Mouse (Mus musculus) lung, embryonic 16.5 days (tissue): ENCODE measurements around the gene Camkmt. TPM values are rescaled to one million over a fixed set of nuclear protein-coding genes. Genes with fewer than 3 reads are reported as not detected.

Source experiments
- ATAC-seq: fragments of 200-750 bp; cut with Nextera tagmentation; 2 replicates; pipeline ENCODE4 v1.8.0; 2017; ENCODE audit warnings: low read depth, mild to moderate bottlenecking, moderate library complexity
- H3K27ac ChIP-seq: fragments of 300-500 bp; sonication (generic); 2 replicates; pipeline ENCODE4 v1.5.1; 2014; ENCODE audit warnings: mild to moderate bottlenecking, control low read depth, low read length
- H3K27me3 ChIP-seq: fragments of 300-500 bp; sonication (generic); 2 replicates; pipeline ENCODE4 v1.6.1; 2014; ENCODE audit warnings: low read depth, low read length, mixed read lengths; ENCODE audit not compliant: control insufficient read depth, insufficient read depth
- H3K36me3 ChIP-seq: fragments of 300-500 bp; sonication (generic); 2 replicates; pipeline ENCODE4 v1.6.1; 2014; ENCODE audit warnings: low read length; ENCODE audit not compliant: control insufficient read depth, insufficient read depth
- H3K4me1 ChIP-seq: fragments of 300-500 bp; sonication (generic); replicated peaks from 2 replicates; pipeline ENCODE4 v1.6.1; 2014; ENCODE audit warnings: low read length, mixed read lengths; ENCODE audit not compliant: control insufficient read depth, insufficient read depth
- H3K4me2 ChIP-seq: fragments of 300-500 bp; sonication (generic); 2 replicates; pipeline ENCODE4 v1.6.1; 2014; ENCODE audit warnings: low read depth, low read length, control low read depth
- H3K4me3 ChIP-seq: fragments of 300-500 bp; sonication (generic); 2 replicates; pipeline ENCODE4 v1.5.1; 2014; ENCODE audit warnings: mild to moderate bottlenecking, low read length, control low read depth
- H3K9ac ChIP-seq: fragments of 300-500 bp; sonication (generic); 2 replicates; pipeline ENCODE4 v1.6.1; 2014; ENCODE audit warnings: low read length, control low read depth
- H3K9me3 ChIP-seq: fragments of 300-500 bp; sonication (generic); 2 replicates; pipeline ENCODE4 v1.6.1; 2016; ENCODE audit warnings: low read length; ENCODE audit not compliant: control insufficient read depth
- WGBS: fragments of 180-500 bp; shearing (Covaris S2); extraction: QIAGEN DNeasy Blood & Tissue Kit; methylation state at CpG from one replicate; pipeline ENCODE4 v1.1.7; 2014; 5-methylcytosine and 5-hydroxymethylcytosine counted together
- polyA plus RNA-seq: library from polyadenylated mRNA; unstranded; fragments of >200 nt; fragmentation: Nextera tagmentation; extraction: Ambion mirVana; gene quantifications from 2 replicates; pipeline ENCODE4 v1.2.1, GENCODE M21; 2015

The Camkmt gene
- polyA plus RNA-seq, 1 experiment from 2014 or later: 10.9 TPM

- ATAC-seq: no peak
- Histone ChIP-seq H3K9ac (no peak overlapping the region), H3K9me3 (no peaks in the 10 kb centered on the region), H3K27me3 (no peaks in the 10 kb centered on the region), H3K4me2 (no peak overlapping the region), H3K4me1 (no peaks in the 10 kb centered on the region), H3K4me3 (no peak overlapping the region), H3K36me3 (peaks cover 17% of the 10 kb centered on the region), H3K27ac (no peak overlapping the region)
- 81% methylated on average over 7 of the region's 7 CpGs for WGBS
These were observed 26.8 kb upstream of the Camkmt start for GRCm38 (mm10) chr17:85063560-85063959.

GRCm38 (mm10) chr17:85067331-85067730 is 23.0 kb upstream of the Camkmt start:
- Histone ChIP-seq H3K27ac (no peak overlapping the region), H3K4me1 (no peaks in the 10 kb centered on the region), H3K36me3 (peaks cover 21% of the 10 kb centered on the region), H3K9me3 (no peaks in the 10 kb centered on the region), H3K27me3 (no peaks in the 10 kb centered on the region), H3K9ac (no peak overlapping the region), H3K4me2 (no peak overlapping the region), H3K4me3 (no peak overlapping the region)
- no peak for ATAC-seq
- 91% methylated on average over 7 of the region's 7 CpGs for WGBS

DNA sequence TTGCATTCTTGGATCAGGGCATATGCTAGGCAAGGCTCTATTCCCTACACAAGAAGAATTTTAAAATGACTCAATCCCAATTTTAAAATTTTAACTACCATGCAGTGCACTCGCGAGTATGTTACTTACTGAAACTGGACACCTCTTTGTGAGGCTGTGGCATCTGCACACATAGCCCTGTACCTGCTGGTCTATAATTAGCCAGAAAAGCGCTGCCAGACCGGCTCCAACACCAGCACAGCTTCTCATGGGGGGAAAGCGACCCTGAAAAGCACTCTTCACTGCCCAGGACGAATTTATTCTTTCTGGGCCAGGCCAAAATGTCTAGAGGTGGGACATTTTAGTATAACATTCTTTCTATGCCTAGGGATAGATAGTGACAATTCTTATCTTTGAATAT is 19.7 kb upstream of the Camkmt start:
- 78% methylated on average over 6 of the region's 6 CpGs for WGBS
- Histone ChIP-seq H3K9ac (no peak overlapping the region), H3K27ac (no peak overlapping the region), H3K36me3 (peaks cover 12% of the 10 kb centered on the region), H3K9me3 (no peaks in the 10 kb centered on the region), H3K4me3 (no peak overlapping the region), H3K4me1 (no peaks in the 10 kb centered on the region), H3K27me3 (no peaks in the 10 kb centered on the region), H3K4me2 (no peak overlapping the region)
- ATAC-seq: no peak

GRCm38 (mm10) chr17:85071088-85071775 is 19.1 kb upstream of the Camkmt start:
- Histone ChIP-seq H3K36me3 (peaks cover 11% of the 10 kb centered on the region), H3K4me2 (no peak overlapping the region), H3K4me3 (no peak overlapping the region), H3K9me3 (no peaks in the 10 kb centered on the region), H3K4me1 (no peaks in the 10 kb centered on the region), H3K9ac (no peak overlapping the region), H3K27ac (no peak overlapping the region), H3K27me3 (no peaks in the 10 kb centered on the region)
- no peak for ATAC-seq
- WGBS: 84% methylated on average over 8 of the region's 8 CpGs

DNA sequence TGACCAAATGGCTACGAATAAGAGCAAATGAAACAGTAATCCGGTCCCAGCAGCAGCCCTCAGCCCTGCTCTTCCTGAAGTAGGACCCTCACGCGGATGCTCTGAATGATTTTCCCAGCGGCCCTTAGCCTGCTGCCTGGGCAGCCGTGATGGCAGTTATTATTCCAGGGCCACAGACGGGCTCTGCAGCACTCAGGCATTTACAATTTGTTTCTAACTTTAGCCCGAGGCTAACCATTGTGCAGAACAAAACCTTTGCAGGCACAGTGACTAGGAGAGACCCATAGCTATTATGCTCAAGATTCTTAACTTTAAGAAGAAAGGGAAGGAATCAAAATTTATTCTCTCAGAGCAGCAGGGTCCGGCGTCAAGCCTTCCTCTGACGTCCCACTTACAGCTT is 18.0 kb upstream of the Camkmt start:
- no peak overlapping the region for H3K9ac ChIP-seq
- WGBS: 73% methylated on average over 11 of the region's 11 CpGs
- no peaks in the 10 kb centered on the region for H3K9me3 ChIP-seq
- no peaks in the 10 kb centered on the region for H3K27me3 ChIP-seq
- no peak overlapping the region for H3K4me3 ChIP-seq
- no peak for ATAC-seq
- H3K27ac ChIP-seq: no peak overlapping the region
- no peaks in the 10 kb centered on the region for H3K4me1 ChIP-seq
- H3K36me3 ChIP-seq: peaks cover 12% of the 10 kb centered on the region
- H3K4me2 ChIP-seq: no peak overlapping the region

- Histone ChIP-seq H3K9ac (no peak overlapping the region), H3K4me2 (no peak overlapping the region), H3K4me1 (no peaks in the 10 kb centered on the region), H3K27ac (no peak overlapping the region), H3K4me3 (no peak overlapping the region), H3K27me3 (no peaks in the 10 kb centered on the region), H3K9me3 (no peaks in the 10 kb centered on the region), H3K36me3 (peaks cover 17% of the 10 kb centered on the region)
- 84% methylated on average over 7 of the region's 7 CpGs for WGBS
- no peak for ATAC-seq
These were observed 17.1 kb upstream of the Camkmt start for GRCm38 (mm10) chr17:85073214-85073613.

GRCm38 (mm10) chr17:85074083-85074482 is 16.3 kb upstream of the Camkmt start:
- Histone ChIP-seq H3K9ac (no peak overlapping the region), H3K4me1 (no peaks in the 10 kb centered on the region), H3K9me3 (no peaks in the 10 kb centered on the region), H3K4me2 (no peak overlapping the region), H3K36me3 (peaks cover 16% of the 10 kb centered on the region), H3K4me3 (no peak overlapping the region), H3K27me3 (no peaks in the 10 kb centered on the region), H3K27ac (no peak overlapping the region)
- WGBS: 93% methylated on average over 4 of the region's 4 CpGs
- ATAC-seq: no peak

GRCm38 (mm10) chr17:85079276-85079675 is 11.1 kb upstream of the Camkmt start:
- H3K4me2 ChIP-seq: no peak overlapping the region
- H3K4me3 ChIP-seq: no peak overlapping the region
- no peaks in the 10 kb centered on the region for H3K27me3 ChIP-seq
- no peak overlapping the region for H3K9ac ChIP-seq
- no peak for ATAC-seq
- peaks cover 19% of the 10 kb centered on the region for H3K36me3 ChIP-seq
- no peak overlapping the region for H3K27ac ChIP-seq
- no peaks in the 10 kb centered on the region for H3K9me3 ChIP-seq
- H3K4me1 ChIP-seq: no peaks in the 10 kb centered on the region
- 90% methylated on average over 3 of the region's 3 CpGs for WGBS

DNA sequence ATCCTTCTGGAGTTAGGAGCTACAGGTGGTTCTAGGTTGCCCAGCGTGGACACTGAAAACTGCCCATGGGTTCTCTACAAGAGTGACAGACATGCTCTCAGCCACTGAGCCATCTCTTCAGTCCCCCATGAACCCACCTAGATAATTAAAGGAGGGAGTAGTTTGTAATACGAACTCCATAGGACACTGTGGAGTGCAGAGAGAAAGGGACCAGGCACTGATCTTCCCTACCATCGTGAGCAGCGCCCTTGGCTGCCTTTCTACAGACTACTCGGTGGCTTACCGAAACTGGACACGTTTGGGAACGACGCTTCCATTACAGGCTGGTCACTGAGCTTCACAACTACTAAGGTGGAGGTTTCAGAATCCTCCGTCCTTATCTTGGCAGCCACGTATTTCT is 9.6 kb upstream of the Camkmt start:
- ATAC-seq: no peak
- peaks cover 19% of the 10 kb centered on the region for H3K36me3 ChIP-seq
- H3K27ac ChIP-seq: no peak overlapping the region
- H3K9ac ChIP-seq: no peak overlapping the region
- no peaks in the 10 kb centered on the region for H3K4me1 ChIP-seq
- no peaks in the 10 kb centered on the region for H3K9me3 ChIP-seq
- H3K27me3 ChIP-seq: no peaks in the 10 kb centered on the region
- 90% methylated on average over 11 of the region's 11 CpGs for WGBS
- H3K4me2 ChIP-seq: no peak overlapping the region
- H3K4me3 ChIP-seq: no peak overlapping the region

DNA sequence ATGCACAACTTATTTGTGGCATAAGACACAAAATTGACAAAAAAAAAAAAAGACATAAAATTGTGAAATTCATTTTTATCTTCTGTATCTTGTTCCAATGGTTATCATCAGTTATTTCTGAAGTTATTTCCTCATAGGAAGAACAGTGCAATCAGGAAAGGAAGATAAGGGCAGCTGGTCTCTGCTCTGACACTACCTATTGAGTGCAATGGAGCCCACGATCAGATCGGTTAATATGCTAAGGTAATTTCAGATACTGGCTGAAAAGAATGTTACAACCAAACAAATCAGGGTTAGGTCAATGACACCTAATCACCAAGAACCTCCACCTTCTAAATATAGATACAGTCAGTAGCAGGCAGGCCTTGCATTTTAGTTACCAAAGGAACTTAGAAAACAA is 5.0 kb upstream of the Camkmt start:
- 83% methylated on average over 2 of the region's 2 CpGs for WGBS
- no peak overlapping the region for H3K4me2 ChIP-seq
- no peaks in the 10 kb centered on the region; the same call in 1 of the 2 replicates for H3K4me1 ChIP-seq
- H3K27me3 ChIP-seq: no peaks in the 10 kb centered on the region
- peaks cover 5% of the 10 kb centered on the region; the same call in 1 of the 2 replicates for H3K36me3 ChIP-seq
- ATAC-seq: no peak
- no peaks in the 10 kb centered on the region for H3K9me3 ChIP-seq
- H3K4me3 ChIP-seq: no peak overlapping the region
- no peak overlapping the region for H3K9ac ChIP-seq
- H3K27ac ChIP-seq: no peak overlapping the region
